Mouse (Mus musculus) forebrain, embryonic 14.5 days (tissue): ENCODE results near the gene Zp1. TPM values are rescaled to one million over a fixed set of nuclear protein-coding genes. Genes with fewer than 3 reads are reported as not detected.

ENCODE experiments used
- ATAC-seq: fragments of 200-750 bp; cut with Nextera tagmentation; 2 replicates; pipeline ENCODE4 v1.8.0; 2017; ENCODE audit warnings: mild to moderate bottlenecking, moderate library complexity
- DNase-seq: peaks from one replicate; pipeline ENCODE4 v3.0.0-alpha.2; 2015; ENCODE audit warnings: low spot score
- H3K27ac ChIP-seq: fragments of 300-500 bp; sonication (generic); 2 replicates; pipeline ENCODE4 v1.5.1; 2014; ENCODE audit warnings: low read depth, mild to moderate bottlenecking, control low read depth, low read length, moderate library complexity
- H3K27me3 ChIP-seq: fragments of 300-500 bp; sonication (generic); replicated peaks from 2 replicates; pipeline ENCODE4 v1.6.1; 2014; ENCODE audit warnings: low read length, control low read depth, mixed read lengths; ENCODE audit not compliant: control insufficient read depth, insufficient read depth
- H3K36me3 ChIP-seq: fragments of 300-500 bp; sonication (generic); 2 replicates; pipeline ENCODE4 v1.6.1; 2014; ENCODE audit warnings: low read length, control low read depth; ENCODE audit not compliant: control insufficient read depth, insufficient read depth
- H3K4me1 ChIP-seq: fragments of 300-500 bp; sonication (generic); 2 replicates; pipeline ENCODE4 v1.6.1; 2014; ENCODE audit warnings: antibody characterized with exemption, low read length, control low read depth; ENCODE audit not compliant: control insufficient read depth, insufficient read depth
- H3K4me2 ChIP-seq: fragments of 300-500 bp; sonication (generic); 2 replicates; pipeline ENCODE4 v1.6.1; 2014; ENCODE audit warnings: mild to moderate bottlenecking, control low read depth, low read length
- H3K4me3 ChIP-seq: fragments of 300-500 bp; sonication (generic); 2 replicates; pipeline ENCODE4 v1.5.1; 2014; ENCODE audit warnings: low read depth, low read length, control low read depth
- H3K9ac ChIP-seq: fragments of 300-500 bp; sonication (generic); 2 replicates; pipeline ENCODE4 v1.6.1; 2014; ENCODE audit warnings: mild to moderate bottlenecking, low read length, control low read depth, moderate library complexity
- H3K9me3 ChIP-seq: fragments of 300-500 bp; sonication (generic); replicated peaks from 2 replicates; pipeline ENCODE4 v1.6.1; 2016; ENCODE audit warnings: low read length, control low read depth, mixed read lengths; ENCODE audit not compliant: control insufficient read depth
- whole genome bisulfite sequencing: fragments of 180-500 bp; shearing (Covaris S2); extraction: QIAGEN DNeasy Blood & Tissue Kit; methylation state at CpG from one replicate; pipeline ENCODE4 v1.1.7; 2014; 5-methylcytosine and 5-hydroxymethylcytosine counted together
- polyA plus RNA-seq: library from polyadenylated mRNA; unstranded; fragments of >200 nt; fragmentation: Nextera tagmentation; extraction: Ambion mirVana; gene quantifications from 2 replicates; pipeline ENCODE4 v1.2.1, GENCODE M21; 2014

Gene Zp1
- polyA plus RNA-seq, 1 experiment from 2014 or later: not detected

- Histone ChIP-seq H3K4me2 (peak overlapping the region; percentile 98), H3K4me3 (peak overlapping the region; percentile 55), H3K36me3 (peaks cover 19% of the 10 kb centered on the region), H3K9ac (peak overlapping the region; percentile 76), H3K27ac (no peak overlapping the region), H3K9me3 (no peaks in the 10 kb centered on the region), H3K4me1 (peaks cover 19% of the 10 kb centered on the region), H3K27me3 (no peaks in the 10 kb centered on the region)
- WGBS: under 1% methylated on average over 20 of the region's 20 CpGs
- ATAC-seq: 0 out of 2 replicates have a peak, but pooled peaks have one; percentile 0
- no peak for DNase-seq
Observed at GRCm38 (mm10) chr19:10948416-10948815, 28.0 kb upstream of the Zp1 start.

- Histone ChIP-seq H3K27me3 (no peaks in the 10 kb centered on the region), H3K36me3 (peaks cover 31% of the 10 kb centered on the region), H3K9me3 (no peaks in the 10 kb centered on the region), H3K4me3 (peak overlapping the region; percentile 55), H3K4me1 (peaks cover 19% of the 10 kb centered on the region), H3K9ac (peak overlapping the region; percentile 76), H3K4me2 (peak overlapping the region; percentile 98), H3K27ac (no peak overlapping the region)
- no peak for DNase-seq
- 87% methylated on average over 5 of the region's 5 CpGs for WGBS
- ATAC-seq: no peak
Observed at GRCm38 (mm10) chr19:10947219-10947618, 26.8 kb upstream of the Zp1 start.

GRCm38 (mm10) chr19:10946506-10946905 lies 26.1 kb upstream of the Zp1 start:
- WGBS: 87% methylated on average over 3 of the region's 3 CpGs
- Histone ChIP-seq H3K4me1 (peaks cover 19% of the 10 kb centered on the region), H3K36me3 (peaks cover 36% of the 10 kb centered on the region), H3K27ac (no peak overlapping the region), H3K4me2 (peak overlapping the region; percentile 98; the same call in 1 of the 2 replicates), H3K27me3 (no peaks in the 10 kb centered on the region), H3K9ac (no peak overlapping the region), H3K9me3 (no peaks in the 10 kb centered on the region), H3K4me3 (no peak overlapping the region)
- ATAC-seq (no peak), DNase-seq (no peak)

GRCm38 (mm10) chr19:10943955-10944354 lies 23.5 kb upstream of the Zp1 start:
- DNase-seq (no peak), ATAC-seq (no peak)
- H3K36me3 ChIP-seq: peaks cover 36% of the 10 kb centered on the region
- H3K9ac ChIP-seq: no peak overlapping the region
- H3K4me3 ChIP-seq: no peak overlapping the region
- no peak overlapping the region for H3K27ac ChIP-seq
- no peak overlapping the region for H3K4me2 ChIP-seq
- peaks cover 24% of the 10 kb centered on the region for H3K4me1 ChIP-seq
- no peaks in the 10 kb centered on the region for H3K27me3 ChIP-seq
- H3K9me3 ChIP-seq: no peaks in the 10 kb centered on the region
- WGBS: 90% methylated on average over 3 of the region's 3 CpGs

- 0 out of 2 replicates have a peak, but pooled peaks cover 3% of the 10 kb centered on the region for H3K27me3 ChIP-seq
- peaks cover 9% of the 10 kb centered on the region; the same call in 1 of the 2 replicates for H3K4me1 ChIP-seq
- H3K4me2 ChIP-seq: peak overlapping the region; percentile 84
- 0 out of 2 replicates have a peak overlapping the region, but pooled peaks have one; percentile 66 for H3K27ac ChIP-seq
- ATAC-seq (peak; percentile 84), DNase-seq (peak; percentile 69)
- peaks cover 36% of the 10 kb centered on the region for H3K36me3 ChIP-seq
- H3K9me3 ChIP-seq: no peaks in the 10 kb centered on the region
- peak overlapping the region; percentile 68 for H3K9ac ChIP-seq
- H3K4me3 ChIP-seq: peak overlapping the region; percentile 37
- WGBS: 2% methylated on average over 40 of the region's 40 CpGs
Observed at GRCm38 (mm10) chr19:10940801-10941457, 20.5 kb upstream of the Zp1 start.

GRCm38 (mm10) chr19:10940097-10940800 lies 19.8 kb upstream of the Zp1 start:
- peak overlapping the region; percentile 84 for H3K4me2 ChIP-seq
- 18% methylated on average over 37 of the region's 37 CpGs for WGBS
- H3K4me3 ChIP-seq: peak overlapping the region; percentile 37
- peaks cover 9% of the 10 kb centered on the region; the same call in 1 of the 2 replicates for H3K4me1 ChIP-seq
- DNase-seq: peak; percentile 91
- ATAC-seq: peak; percentile 96
- no peaks in the 10 kb centered on the region for H3K9me3 ChIP-seq
- H3K27ac ChIP-seq: peak overlapping the region; percentile 66; the same call in 1 of the 2 replicates
- peaks cover 35% of the 10 kb centered on the region for H3K36me3 ChIP-seq
- H3K27me3 ChIP-seq: 0 out of 2 replicates have a peak, but pooled peaks cover 3% of the 10 kb centered on the region
- H3K9ac ChIP-seq: peak overlapping the region; percentile 68

- H3K9me3 ChIP-seq: no peaks in the 10 kb centered on the region
- 0 out of 2 replicates have a peak, but pooled peaks cover 3% of the 10 kb centered on the region for H3K27me3 ChIP-seq
- no peak overlapping the region for H3K27ac ChIP-seq
- 64% methylated on average over 3 of the region's 3 CpGs for WGBS
- H3K36me3 ChIP-seq: peaks cover 21% of the 10 kb centered on the region
- no peak overlapping the region for H3K4me3 ChIP-seq
- H3K4me2 ChIP-seq: no peak overlapping the region
- DNase-seq (no peak), ATAC-seq (no peak)
- H3K4me1 ChIP-seq: peaks cover 9% of the 10 kb centered on the region; the same call in 1 of the 2 replicates
- no peak overlapping the region for H3K9ac ChIP-seq
Observed at GRCm38 (mm10) chr19:10938771-10939170, 18.3 kb upstream of the Zp1 start.

- peaks cover 4% of the 10 kb centered on the region; the same call in 1 of the 2 replicates for H3K36me3 ChIP-seq
- no peaks in the 10 kb centered on the region for H3K9me3 ChIP-seq
- DNase-seq: no peak
- H3K27me3 ChIP-seq: 0 out of 2 replicates have a peak, but pooled peaks cover 3% of the 10 kb centered on the region
- no peak within 1 kb of the TSS for H3K9ac ChIP-seq
- peaks cover 9% of the 10 kb centered on the region; the same call in 1 of the 2 replicates for H3K4me1 ChIP-seq
- no peak within 1 kb of the TSS for H3K4me3 ChIP-seq
- H3K4me2 ChIP-seq: no peak within 1 kb of the TSS
- H3K27ac ChIP-seq: no peak within 1 kb of the TSS
- WGBS: 73% methylated on average over 5 of the region's 5 CpGs
- ATAC-seq: no peak
Observed at GRCm38 (mm10) chr19:10937110-10937563, 16.7 kb upstream of the Zp1 start, which contains the start of gene Ptgdr2. Gene Ptgdr2, plus strand, starts transcription at chr19:10937160.
